Mouse (Mus musculus): ENCODE data around the gene Cd300ld4.
"Not testable (repeated sequence)": the region's sequence is repeated elsewhere in the genome, so short reads cannot be mapped to it uniquely, and the experiment has no call there.

Cd300ld4 gene

GRCm38 (mm10) chr11:115026912-115027311 lies at the start of gene Cd300ld4:
TSS of gene Cd300ld4 (minus strand) at chr11:115027012.
- DNase-seq: not testable (repeated sequence)

- no peak for DNase-seq
Measured at GRCm38 (mm10) chr11:115075859-115076258, 49.0 kb upstream of the Cd300ld4 start.

GRCm38 (mm10) chr11:115075407-115075806 lies 48.6 kb upstream of the Cd300ld4 start:
- DNase-seq: no peak

- DNase-seq: no peak
Measured at GRCm38 (mm10) chr11:115073002-115073401, 46.2 kb upstream of the Cd300ld4 start.

- DNase-seq: no peak
Measured at GRCm38 (mm10) chr11:115071631-115072294, 45.0 kb upstream of the Cd300ld4 start.

GRCm38 (mm10) chr11:115071015-115071551 lies 44.3 kb upstream of the Cd300ld4 start:
- no peak for DNase-seq

GRCm38 (mm10) chr11:115066768-115067167 lies 40.0 kb upstream of the Cd300ld4 start:
- no peak for DNase-seq

- DNase-seq: no peak
Measured at GRCm38 (mm10) chr11:115062077-115062476, 35.3 kb upstream of the Cd300ld4 start, which contains the start of gene Cd300e. TSS of gene Cd300e (minus strand) at chr11:115062177.

GRCm38 (mm10) chr11:115059797-115060196 lies 33.0 kb upstream of the Cd300ld4 start:
- no peak for DNase-seq

GRCm38 (mm10) chr11:115058701-115059100 lies 31.9 kb upstream of the Cd300ld4 start:
- DNase-seq: no peak

GRCm38 (mm10) chr11:115054537-115054936 lies 27.7 kb upstream of the Cd300ld4 start:
- no peak for DNase-seq

GRCm38 (mm10) chr11:115052991-115053390 lies 26.2 kb upstream of the Cd300ld4 start:
- no peak for DNase-seq

GRCm38 (mm10) chr11:115052206-115052605 lies 25.4 kb upstream of the Cd300ld4 start:
- no peak for DNase-seq

GRCm38 (mm10) chr11:115049282-115049895 lies 22.6 kb upstream of the Cd300ld4 start:
- DNase-seq: no peak

GRCm38 (mm10) chr11:115048259-115048658 lies 21.4 kb upstream of the Cd300ld4 start, which contains the start of gene Cd300ld3:
TSS of gene Cd300ld3 (minus strand) at chr11:115048409.
- DNase-seq: no peak

- not testable (repeated sequence) for DNase-seq
Measured at GRCm38 (mm10) chr11:115037669-115038068, 10.9 kb upstream of the Cd300ld4 start, which contains the start of gene Cd300ld5. TSS of gene Cd300ld5 (minus strand) at chr11:115037769.

GRCm38 (mm10) chr11:115016093-115016492 lies 10.7 kb downstream of the Cd300ld4 start, which contains the start of gene Cd300ld2:
TSS of gene Cd300ld2 (minus strand) at chr11:115016193.
- not testable (repeated sequence) for DNase-seq

- no peak for DNase-seq
Measured at GRCm38 (mm10) chr11:115004070-115004469, 22.7 kb downstream of the Cd300ld4 start.

- DNase-seq: no peak
Measured at GRCm38 (mm10) chr11:115001474-115002040, 25.3 kb downstream of the Cd300ld4 start, which contains the start of gene Cd300c2. TSS of gene Cd300c2 (minus strand) at chr11:115001880.

- no peak for DNase-seq
Measured at GRCm38 (mm10) chr11:114989793-114990192, 37.0 kb downstream of the Cd300ld4 start, which contains the start of gene Cd300ld. TSS of gene Cd300ld (minus strand) at chr11:114989922.

- DNase-seq: no peak
Measured at GRCm38 (mm10) chr11:114981866-114982265, 44.9 kb downstream of the Cd300ld4 start.

GRCm38 (mm10) chr11:114972726-114973125 lies 54.1 kb downstream of the Cd300ld4 start:
- DNase-seq: no peak

All from thymus, adult 18-20 months (tissue).